Mouse (Mus musculus) spleen, adult 2 months (tissue): ENCODE data around the gene Zfp992.
"Not testable (repeated sequence)": the region's sequence is repeated elsewhere in the genome, so short reads cannot be mapped to it uniquely, and the experiment has no call there.

Source experiments
- CTCF ChIP-seq: fragments of 200-500 bp; IDR thresholded peaks from 2 replicates; pipeline ENCODE4 v1.5.1; 2011; ENCODE audit warnings: mild to moderate bottlenecking, inconsistent platforms; ENCODE audit not compliant: insufficient read depth, insufficient read length, insufficient replicate concordance; ENCODE audit errors: extremely low read depth
- POLR2A ChIP-seq: fragments of 200-500 bp; IDR thresholded peaks from 2 replicates; pipeline ENCODE4 v1.6.1; 2011; ENCODE audit warnings: low read depth, low read length, inconsistent platforms

GRCm38 (mm10) chr4:146444345-146444744, 4.5 kb upstream of the Zfp992 start:
- not testable (repeated sequence) for TF ChIP-seq CTCF, POLR2A
